Mouse (Mus musculus) midbrain, embryonic 15.5 days (tissue): ENCODE results near the gene Zfp277. TPM values are rescaled to one million over a fixed set of nuclear protein-coding genes. Genes with fewer than 3 reads are reported as not detected.

ENCODE experiments used
- ATAC-seq: fragments of 200-750 bp; cut with Nextera tagmentation; replicated peaks from 2 replicates; pipeline ENCODE4 v1.8.0; 2017; ENCODE audit warnings: moderate TSS enrichment
- H3K27ac ChIP-seq: fragments of 300-500 bp; sonication (generic); 2 replicates; pipeline ENCODE4 v1.5.1; 2015; ENCODE audit warnings: mild to moderate bottlenecking, inconsistent platforms
- H3K27me3 ChIP-seq: fragments of 300-500 bp; sonication (generic); replicated peaks from 2 replicates; pipeline ENCODE4 v1.6.1; 2015; ENCODE audit warnings: inconsistent platforms
- H3K36me3 ChIP-seq: fragments of 300-500 bp; sonication (generic); replicated peaks from 2 replicates; pipeline ENCODE4 v1.6.1; 2015; ENCODE audit warnings: inconsistent platforms
- H3K4me1 ChIP-seq: fragments of 300-500 bp; sonication (generic); 2 replicates; pipeline ENCODE4 v1.6.1; 2015; ENCODE audit warnings: inconsistent platforms
- H3K4me2 ChIP-seq: fragments of 300-500 bp; sonication (generic); 2 replicates; pipeline ENCODE4 v1.6.1; 2015; ENCODE audit warnings: inconsistent platforms, mild to moderate bottlenecking, moderate library complexity
- H3K4me3 ChIP-seq: fragments of 300-500 bp; sonication (generic); 2 replicates; pipeline ENCODE4 v1.5.1; 2015; ENCODE audit warnings: mild to moderate bottlenecking, inconsistent platforms
- H3K9ac ChIP-seq: fragments of 300-500 bp; sonication (generic); 2 replicates; pipeline ENCODE4 v1.6.1; 2015; ENCODE audit warnings: mild to moderate bottlenecking, inconsistent platforms
- H3K9me3 ChIP-seq: fragments of 300-500 bp; sonication (generic); 2 replicates; pipeline ENCODE4 v1.6.1; 2016; ENCODE audit warnings: inconsistent platforms
- WGBS: fragments of 180-500 bp; shearing (Covaris S2); methylation state at CpG from one replicate; pipeline ENCODE4 v1.1.7; 2015; ENCODE audit warnings: mixed read lengths; 5-methylcytosine and 5-hydroxymethylcytosine counted together
- polyA plus RNA-seq: library from polyadenylated mRNA; unstranded; fragments of >200 nt; fragmentation: Nextera tagmentation; extraction: Ambion mirVana; gene quantifications from 2 replicates; pipeline ENCODE4 v1.2.1, GENCODE M21; 2015

The Zfp277 gene
- 26.6 and 26.9 TPM in 2 replicates for polyA plus RNA-seq

DNA sequence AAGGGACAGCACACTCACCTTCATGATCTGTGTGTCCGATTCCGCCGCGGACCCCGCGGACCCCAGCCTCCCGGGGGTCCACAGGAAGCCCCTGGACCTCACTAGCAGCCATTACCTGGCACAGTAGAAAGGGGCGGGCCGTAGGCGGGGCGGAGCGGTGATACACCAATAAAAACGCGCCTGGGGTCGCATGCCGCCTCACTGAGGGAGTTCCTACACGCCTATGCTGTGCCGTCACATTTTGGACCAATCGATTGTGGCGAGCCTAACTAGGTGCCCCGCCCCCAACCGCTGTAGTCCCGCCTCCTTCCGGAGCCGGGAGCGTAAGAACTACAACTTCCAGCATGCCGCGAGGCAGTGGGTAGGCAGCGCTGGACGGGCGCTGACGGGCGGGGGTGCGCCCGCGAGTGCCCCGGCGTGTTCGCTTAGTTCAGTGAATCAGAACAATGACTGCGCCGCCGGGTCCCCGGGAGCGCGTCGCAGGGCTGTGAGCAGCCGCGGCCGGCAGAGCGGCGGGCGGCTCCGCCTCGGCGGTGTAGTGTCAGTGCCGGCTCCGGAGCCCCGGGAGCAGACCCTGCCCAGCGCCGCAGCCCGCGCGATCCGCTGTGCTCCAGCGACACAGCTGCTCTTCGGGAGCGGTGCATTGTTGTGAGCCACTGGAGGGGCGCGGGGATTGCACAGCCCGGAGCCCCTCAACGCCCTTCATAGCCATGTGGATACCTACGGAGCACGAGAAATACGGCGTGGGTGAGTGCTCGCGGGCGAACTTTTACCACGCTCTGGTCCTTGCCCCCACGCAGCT, at the start of gene Zfp277, which contains the start of gene Dock4:
TSS of gene Zfp277 (minus strand) at position 255 of the 802 bp plus-strand sequence.
TSS of gene Dock4 (plus strand) at position 305 of the 802 bp plus-strand sequence.
- H3K4me2 ChIP-seq: peak within 1 kb of the TSS; percentile 89
- peak within 1 kb of the TSS; percentile 65 for H3K4me3 ChIP-seq
- ATAC-seq: peak; percentile 98
- peak within 1 kb of the TSS; percentile 91 for H3K27ac ChIP-seq
- H3K9me3 ChIP-seq: no peaks in the 10 kb centered on the region
- H3K27me3 ChIP-seq: no peaks in the 10 kb centered on the region
- H3K36me3 ChIP-seq: no peaks in the 10 kb centered on the region
- H3K9ac ChIP-seq: peak within 1 kb of the TSS; percentile 72
- peaks cover 23% of the 10 kb centered on the region for H3K4me1 ChIP-seq
- WGBS: under 1% methylated on average over 80 of the region's 80 CpGs

DNA sequence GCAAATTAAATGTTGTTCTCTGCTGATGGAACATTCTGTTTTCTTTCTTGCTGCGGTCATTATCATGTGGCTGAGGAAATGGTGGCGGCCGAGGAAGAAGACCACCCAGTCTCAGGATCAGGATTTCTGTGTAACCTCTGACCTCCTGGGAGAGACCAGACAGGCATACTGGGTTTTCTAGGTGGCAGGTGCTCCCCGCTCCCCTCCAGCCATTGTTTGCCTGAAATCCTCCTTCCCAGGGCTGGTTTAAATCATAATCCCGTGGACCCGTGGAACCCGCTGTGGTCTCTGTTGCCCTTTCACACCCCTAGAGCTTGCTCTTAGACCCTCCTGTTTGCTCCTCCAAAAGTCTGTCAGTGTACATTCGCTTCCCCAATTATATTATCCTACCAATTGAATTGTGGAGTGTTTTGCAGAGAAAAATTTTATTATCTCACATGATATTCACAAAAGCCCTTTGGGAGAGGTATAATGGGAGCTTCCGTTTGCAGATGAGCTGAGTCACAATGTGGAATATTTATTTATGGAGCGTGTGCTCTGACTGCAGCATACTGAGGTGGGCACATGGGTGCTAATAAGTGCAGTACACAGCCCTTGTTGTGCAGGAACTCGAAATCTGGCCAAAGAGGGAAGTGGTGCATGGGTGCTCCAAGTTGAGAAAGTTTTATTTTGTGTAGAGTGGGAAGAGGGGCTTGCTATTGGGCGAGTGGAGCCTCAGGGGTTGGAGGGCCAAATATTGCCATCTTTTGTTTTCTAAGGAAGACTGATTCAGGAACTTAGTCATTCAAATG, 40.5 kb upstream of the Zfp277 start:
- no peak for ATAC-seq
- Histone ChIP-seq H3K36me3 (no peaks in the 10 kb centered on the region), H3K4me3 (no peak overlapping the region), H3K9me3 (no peaks in the 10 kb centered on the region), H3K4me1 (peaks cover 35% of the 10 kb centered on the region), H3K27me3 (no peaks in the 10 kb centered on the region), H3K4me2 (no peak overlapping the region), H3K9ac (no peak overlapping the region), H3K27ac (no peak overlapping the region)
- WGBS: 37% methylated on average over 12 of the region's 12 CpGs

DNA sequence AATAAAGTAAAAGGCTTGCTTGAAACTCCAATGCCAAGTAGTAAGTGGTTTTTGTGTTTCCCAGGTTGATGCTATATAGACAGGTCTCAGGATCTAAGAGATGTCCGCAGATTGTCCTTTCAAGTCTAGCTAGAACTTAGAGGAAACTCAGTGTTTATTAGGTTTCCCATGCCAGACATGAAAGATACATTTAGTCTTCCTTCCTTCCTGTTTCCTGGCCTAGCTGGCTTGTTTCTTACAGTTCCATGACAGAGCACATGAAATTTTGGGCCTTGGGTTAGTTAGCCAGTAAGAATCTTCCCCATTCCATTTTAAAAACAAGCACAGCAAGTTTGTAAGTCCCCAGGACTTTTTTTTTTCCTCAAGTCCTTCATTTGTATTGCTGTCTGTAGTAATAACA, 39.5 kb upstream of the Zfp277 start:
- Histone ChIP-seq H3K4me2 (no peak overlapping the region), H3K4me1 (peaks cover 28% of the 10 kb centered on the region), H3K27me3 (no peaks in the 10 kb centered on the region), H3K4me3 (no peak overlapping the region), H3K9me3 (no peaks in the 10 kb centered on the region), H3K36me3 (no peaks in the 10 kb centered on the region), H3K9ac (no peak overlapping the region), H3K27ac (no peak overlapping the region)
- WGBS: 91% methylated on average over 1 of the region's 1 CpGs
- no peak for ATAC-seq

DNA sequence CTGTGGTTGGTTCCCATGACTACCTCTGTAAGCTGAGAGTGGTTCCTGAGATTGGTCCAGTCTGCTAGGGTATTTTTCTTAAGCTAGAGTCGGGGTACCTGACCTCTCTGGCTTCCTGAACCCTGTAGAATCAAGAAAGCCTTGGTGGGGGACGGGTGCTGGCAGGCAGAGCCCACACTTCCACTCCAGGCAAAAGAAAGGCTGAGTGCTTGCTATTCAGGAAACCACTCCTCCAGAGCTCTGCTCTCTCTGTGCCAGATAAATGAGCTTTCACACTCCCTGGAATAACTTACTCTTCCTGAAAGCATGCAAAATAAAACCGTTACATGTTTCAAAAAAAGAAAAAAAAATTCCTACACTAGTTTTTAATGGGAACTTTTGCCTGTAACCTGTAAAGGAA, 38.5 kb upstream of the Zfp277 start:
- H3K9me3 ChIP-seq: no peaks in the 10 kb centered on the region
- peaks cover 28% of the 10 kb centered on the region for H3K4me1 ChIP-seq
- no peak overlapping the region for H3K9ac ChIP-seq
- no peak overlapping the region for H3K4me3 ChIP-seq
- no peaks in the 10 kb centered on the region for H3K36me3 ChIP-seq
- WGBS: 11% methylated on average over 3 of the region's 3 CpGs
- peak; percentile 46; the same call in 1 of the 2 replicates for ATAC-seq
- H3K27me3 ChIP-seq: no peaks in the 10 kb centered on the region
- H3K4me2 ChIP-seq: no peak overlapping the region
- H3K27ac ChIP-seq: no peak overlapping the region

DNA sequence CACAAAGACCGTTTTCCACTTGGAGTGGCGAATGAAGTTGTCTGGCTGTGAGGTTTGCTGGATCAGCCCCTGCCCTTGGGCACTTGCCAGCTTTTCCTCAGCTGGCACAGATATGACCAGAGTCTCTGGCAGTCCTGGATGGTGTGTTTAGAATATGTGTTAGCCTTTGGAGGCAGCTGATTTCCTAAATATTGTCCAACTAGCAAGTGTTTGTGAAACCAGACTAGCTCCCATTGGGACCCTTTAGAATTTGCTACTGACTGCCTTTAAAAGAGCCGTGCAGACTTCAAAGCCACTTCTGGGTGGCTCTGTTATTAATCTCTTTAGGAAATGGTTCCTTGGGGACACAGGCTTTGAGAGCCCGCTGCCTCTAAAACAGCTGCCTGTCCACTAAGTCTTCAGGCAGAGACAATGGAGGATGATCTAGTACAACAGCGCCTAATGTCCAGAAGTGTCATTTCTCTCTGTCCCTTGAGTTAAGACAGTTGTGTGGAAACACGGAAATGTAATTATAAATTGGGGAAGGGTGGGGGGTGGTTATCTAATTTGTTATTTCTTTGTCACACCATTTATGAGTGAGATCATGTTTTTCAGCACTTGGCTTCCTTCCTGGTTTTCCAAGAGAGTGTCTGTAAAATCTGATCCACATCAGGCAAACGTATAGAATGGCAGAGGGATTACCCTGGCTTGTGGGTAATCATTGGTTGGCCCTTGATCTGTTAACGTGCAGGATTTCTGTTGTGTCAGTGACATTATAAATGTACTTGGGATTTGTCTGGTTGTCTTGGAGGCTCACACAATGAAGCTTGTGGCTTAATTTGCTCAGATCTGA, 32.1 kb upstream of the Zfp277 start:
- Histone ChIP-seq H3K4me1 (peaks cover 22% of the 10 kb centered on the region), H3K4me3 (no peak overlapping the region), H3K36me3 (no peaks in the 10 kb centered on the region), H3K9ac (no peak overlapping the region), H3K9me3 (no peaks in the 10 kb centered on the region), H3K4me2 (no peak overlapping the region), H3K27ac (peak overlapping the region; percentile 5; the same call in 1 of the 2 replicates), H3K27me3 (no peaks in the 10 kb centered on the region)
- peak; percentile 53; the same call in 1 of the 2 replicates for ATAC-seq
- WGBS: 14% methylated on average over 8 of the region's 8 CpGs

DNA sequence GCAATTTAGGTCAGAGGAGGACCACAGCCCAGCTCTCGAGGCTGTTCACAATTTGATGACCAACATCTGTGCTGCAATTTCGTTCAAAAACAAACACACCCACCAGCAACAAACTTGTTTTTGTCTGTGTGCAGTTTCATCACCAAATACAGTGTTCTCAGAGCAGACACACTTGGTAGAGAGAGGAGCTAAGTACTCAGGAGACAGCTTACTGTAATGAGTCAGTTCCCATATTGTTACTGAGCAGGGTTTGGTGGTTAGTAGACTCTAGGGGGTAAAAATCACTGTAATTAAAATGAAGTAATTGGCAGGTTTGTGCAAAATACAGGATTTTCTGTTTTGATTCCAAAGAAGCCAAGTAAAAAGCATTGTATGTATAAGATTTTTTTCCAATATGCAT, 28.0 kb upstream of the Zfp277 start:
- no peak overlapping the region for H3K9ac ChIP-seq
- no peak for ATAC-seq
- no peak overlapping the region for H3K4me2 ChIP-seq
- no peak overlapping the region for H3K27ac ChIP-seq
- peaks cover 31% of the 10 kb centered on the region for H3K4me1 ChIP-seq
- H3K27me3 ChIP-seq: no peaks in the 10 kb centered on the region
- no peaks in the 10 kb centered on the region for H3K9me3 ChIP-seq
- no peak overlapping the region for H3K4me3 ChIP-seq
- 76% methylated on average over 2 of the region's 2 CpGs for WGBS
- no peaks in the 10 kb centered on the region for H3K36me3 ChIP-seq

DNA sequence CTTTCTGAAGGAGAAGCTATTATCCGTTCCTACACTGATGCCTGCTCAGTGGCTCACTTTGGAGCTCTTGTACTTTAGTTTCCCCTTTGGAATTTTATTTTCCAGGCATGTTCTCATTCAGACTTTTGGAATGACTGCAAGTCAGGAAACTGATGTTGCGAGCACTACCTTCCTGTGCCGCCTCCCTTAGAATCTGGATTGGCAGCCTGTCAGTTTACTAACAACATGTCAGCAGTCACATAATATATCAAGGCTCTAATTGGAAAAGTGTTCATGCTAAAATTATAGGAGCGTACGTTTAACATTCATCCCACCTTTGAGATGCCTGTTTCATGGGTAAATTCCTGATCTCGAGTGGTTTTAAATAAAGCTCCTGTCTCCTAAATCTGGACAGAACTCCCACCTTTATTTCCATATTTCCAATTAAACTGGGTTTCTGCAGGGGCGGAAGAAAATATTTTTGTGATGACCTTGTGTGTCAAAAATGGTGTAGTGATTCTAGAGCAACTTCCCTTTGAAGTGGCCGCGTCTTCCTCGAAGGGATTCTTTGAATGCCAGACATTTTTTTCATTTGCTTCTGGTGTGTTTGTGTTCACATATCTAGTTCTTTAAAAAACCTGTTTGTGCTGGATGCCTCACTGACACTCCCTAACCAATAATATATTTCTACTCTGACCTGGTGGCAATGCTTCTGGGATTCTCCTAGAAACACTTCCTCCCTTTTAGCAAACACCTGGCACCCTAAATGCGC, 26.1 kb upstream of the Zfp277 start:
- H3K9me3 ChIP-seq: no peaks in the 10 kb centered on the region
- H3K4me2 ChIP-seq: peak overlapping the region; percentile 4; the same call in 1 of the 2 replicates

DNA sequence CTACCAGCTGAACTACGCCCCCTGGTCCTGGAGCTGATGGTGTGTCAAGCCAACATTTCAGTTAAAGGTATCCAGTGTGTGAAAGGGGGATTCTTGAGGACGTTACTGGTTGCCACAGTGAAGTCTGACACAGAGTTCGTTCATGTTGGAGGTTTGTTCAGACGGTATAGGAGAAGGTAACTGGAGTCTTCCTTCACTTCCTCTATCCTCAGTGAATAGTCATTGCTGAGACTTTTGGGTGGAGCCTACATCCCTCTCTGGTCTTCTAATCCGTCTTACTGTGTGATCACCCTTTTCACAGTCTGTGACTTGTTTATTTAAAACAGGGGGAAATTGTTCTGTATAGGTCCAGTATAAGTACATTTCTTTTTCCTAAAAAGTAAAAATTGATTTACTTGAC, 23.3 kb upstream of the Zfp277 start:
- Histone ChIP-seq H3K27ac (no peak overlapping the region), H3K36me3 (no peaks in the 10 kb centered on the region), H3K4me1 (peaks cover 17% of the 10 kb centered on the region), H3K9ac (no peak overlapping the region), H3K9me3 (no peaks in the 10 kb centered on the region), H3K27me3 (no peaks in the 10 kb centered on the region), H3K4me2 (no peak overlapping the region), H3K4me3 (no peak overlapping the region)
- 77% methylated on average over 5 of the region's 5 CpGs for WGBS
- no peak for ATAC-seq

More for the DNA sequence above, 26.1 kb upstream of the Zfp277 start:
- no peaks in the 10 kb centered on the region for H3K36me3 ChIP-seq
- 72% methylated on average over 11 of the region's 11 CpGs for WGBS
- H3K27ac ChIP-seq: no peak overlapping the region
- peaks cover 19% of the 10 kb centered on the region for H3K4me1 ChIP-seq
- no peak overlapping the region for H3K4me3 ChIP-seq
- no peak for ATAC-seq
- no peak overlapping the region for H3K9ac ChIP-seq
- H3K27me3 ChIP-seq: no peaks in the 10 kb centered on the region

DNA sequence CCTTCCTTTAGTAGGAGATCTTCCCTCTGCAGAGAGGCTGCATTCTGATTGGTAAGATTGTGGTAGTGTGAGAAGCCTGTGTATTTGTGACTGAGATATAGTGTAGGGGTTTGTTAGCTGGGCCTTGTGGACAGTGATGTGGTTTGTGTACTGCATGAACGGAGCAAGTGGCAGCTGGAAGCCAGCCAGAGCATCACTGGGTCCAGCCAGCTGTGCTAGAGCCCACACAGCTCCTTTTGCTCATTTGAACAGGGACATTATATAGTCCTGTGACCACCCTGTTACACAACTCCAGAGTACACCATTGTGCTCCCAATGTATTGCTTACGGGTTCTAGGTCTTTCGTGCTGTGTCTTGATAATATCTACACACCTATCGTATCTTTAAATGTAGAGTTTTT, 22.5 kb upstream of the Zfp277 start:
- Histone ChIP-seq H3K4me1 (peaks cover 17% of the 10 kb centered on the region), H3K4me2 (no peak overlapping the region), H3K9ac (no peak overlapping the region), H3K9me3 (no peaks in the 10 kb centered on the region), H3K4me3 (no peak overlapping the region), H3K27ac (no peak overlapping the region), H3K36me3 (no peaks in the 10 kb centered on the region), H3K27me3 (no peaks in the 10 kb centered on the region)
- ATAC-seq: peak; percentile 15; the same call in 1 of the 2 replicates
- 89% methylated on average over 4 of the region's 4 CpGs for WGBS

DNA sequence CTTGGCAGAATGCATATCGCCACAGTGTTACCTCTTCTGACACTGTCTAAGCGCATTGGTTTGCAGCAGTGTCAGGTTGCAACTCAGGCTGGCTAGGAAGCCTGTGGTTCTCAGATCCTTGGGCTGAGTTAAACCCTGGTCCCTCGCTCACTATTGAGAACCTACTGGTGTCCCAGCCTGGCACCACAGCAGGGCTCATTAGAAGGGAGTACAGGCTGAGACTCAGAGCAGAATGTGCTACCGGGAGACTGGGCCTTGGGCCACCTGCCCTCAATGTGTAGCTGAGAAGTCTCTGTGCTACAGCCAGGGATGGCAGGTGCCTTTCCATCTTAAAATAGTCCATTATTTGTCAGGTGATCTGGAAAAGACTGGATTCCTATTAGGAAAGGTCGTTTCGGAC, 18.6 kb upstream of the Zfp277 start:
- Histone ChIP-seq H3K9ac (no peak overlapping the region), H3K9me3 (no peaks in the 10 kb centered on the region), H3K4me2 (no peak overlapping the region), H3K27me3 (no peaks in the 10 kb centered on the region), H3K36me3 (no peaks in the 10 kb centered on the region), H3K27ac (no peak overlapping the region), H3K4me1 (peaks cover 16% of the 10 kb centered on the region), H3K4me3 (no peak overlapping the region)
- 0 out of 2 replicates have a peak, but pooled peaks have one; percentile 19 for ATAC-seq
- WGBS: 57% methylated on average over 6 of the region's 6 CpGs

DNA sequence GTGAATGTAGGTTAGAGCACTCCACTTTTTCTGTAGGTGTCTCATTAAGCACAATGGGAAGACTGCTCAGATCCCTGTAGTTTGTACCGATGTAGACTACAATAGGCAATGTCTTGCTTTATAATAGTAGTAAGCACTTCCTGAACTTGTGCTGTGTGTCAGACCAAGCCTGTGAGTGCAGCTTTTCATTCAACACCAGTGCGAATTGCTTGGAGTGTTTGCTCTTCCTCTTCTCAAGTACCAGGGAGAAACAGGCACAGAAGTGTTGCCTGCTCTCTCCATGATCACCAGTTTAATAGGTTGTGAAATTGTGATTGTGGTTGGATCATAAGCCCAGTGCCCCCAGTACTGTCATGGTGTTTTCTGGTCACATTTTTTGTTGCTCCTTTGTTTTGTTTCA, 18.1 kb upstream of the Zfp277 start:
- no peaks in the 10 kb centered on the region for H3K27me3 ChIP-seq
- H3K9me3 ChIP-seq: no peaks in the 10 kb centered on the region
- H3K4me3 ChIP-seq: no peak overlapping the region
- no peaks in the 10 kb centered on the region for H3K36me3 ChIP-seq
- no peak overlapping the region for H3K4me2 ChIP-seq
- 69% methylated on average over 2 of the region's 2 CpGs for WGBS
- H3K9ac ChIP-seq: no peak overlapping the region
- H3K27ac ChIP-seq: no peak overlapping the region
- no peak for ATAC-seq
- H3K4me1 ChIP-seq: peaks cover 16% of the 10 kb centered on the region
